Mouse (Mus musculus): ENCODE results near the gene Ddx19a. TPM values are rescaled to one million over a fixed set of nuclear protein-coding genes. Genes with fewer than 3 reads are reported as not detected.
"Not testable (repeated sequence)": the region's sequence is repeated elsewhere in the genome, so short reads cannot be mapped to it uniquely, and the experiment has no call there.

The Ddx19a gene
- polyA plus RNA-seq, 1 experiment: 23.8 TPM

GRCm38 (mm10) chr8:110938882-110939589 is 58.6 kb downstream of the Ddx19a start:
- TF ChIP-seq CTCF (IDR thresholded peaks at IDR 0.05; ENCODE audit: extremely low read depth, insufficient read depth, low read length): no peak
- peak overlapping the region; percentile 9; the same call in 1 of the 2 replicates for H3K27ac ChIP-seq (ENCODE audit: insufficient read depth, low read length)
- peaks cover 9% of the 10 kb centered on the region for H3K4me1 ChIP-seq (ENCODE audit: control insufficient read depth, insufficient read depth, low read length)
- no peak overlapping the region for H3K4me3 ChIP-seq (ENCODE audit: insufficient read depth, low read length)

GRCm38 (mm10) chr8:110936217-110936616 is 61.4 kb downstream of the Ddx19a start:
- Histone ChIP-seq H3K27ac (ENCODE audit: insufficient read depth, low read length) (no peak overlapping the region), H3K4me3 (ENCODE audit: insufficient read depth, low read length) (no peak overlapping the region), H3K4me1 (ENCODE audit: control insufficient read depth, insufficient read depth, low read length) (peaks cover 8% of the 10 kb centered on the region)
- no peak for TF ChIP-seq CTCF (IDR thresholded peaks at IDR 0.05; ENCODE audit: extremely low read depth, insufficient read depth, low read length)
- no peak for TF ChIP-seq POLR2A (IDR thresholded peaks at IDR 0.05; ENCODE audit: extremely low read depth, insufficient read depth, low read length)

- TF ChIP-seq CTCF (IDR thresholded peaks at IDR 0.05; ENCODE audit: extremely low read depth, insufficient read depth, low read length): no peak
- no peak for TF ChIP-seq POLR2A (IDR thresholded peaks at IDR 0.05; ENCODE audit: extremely low read depth, insufficient read depth, low read length)
- Histone ChIP-seq H3K4me1 (ENCODE audit: control insufficient read depth, insufficient read depth, low read length) (peaks cover 5% of the 10 kb centered on the region), H3K27ac (ENCODE audit: insufficient read depth, low read length) (no peak overlapping the region), H3K4me3 (ENCODE audit: insufficient read depth, low read length) (no peak overlapping the region)
Measured at GRCm38 (mm10) chr8:110933272-110933671, 64.3 kb downstream of the Ddx19a start.

- TF ChIP-seq CTCF (IDR thresholded peaks at IDR 0.05; ENCODE audit: extremely low read depth, insufficient read depth, low read length): no peak
- TF ChIP-seq POLR2A (IDR thresholded peaks at IDR 0.05; ENCODE audit: extremely low read depth, insufficient read depth, low read length): no peak
- Histone ChIP-seq H3K27ac (ENCODE audit: insufficient read depth, low read length) (no peak overlapping the region), H3K4me3 (ENCODE audit: insufficient read depth, low read length) (no peak overlapping the region), H3K4me1 (ENCODE audit: control insufficient read depth, insufficient read depth, low read length) (peaks cover 4% of the 10 kb centered on the region)
Measured at GRCm38 (mm10) chr8:110932444-110932843, 65.2 kb downstream of the Ddx19a start.

- no peak overlapping the region for H3K4me3 ChIP-seq (ENCODE audit: insufficient read depth, low read length)
- H3K27ac ChIP-seq (ENCODE audit: insufficient read depth, low read length): no peak overlapping the region
- peaks cover 4% of the 10 kb centered on the region for H3K4me1 ChIP-seq (ENCODE audit: control insufficient read depth, insufficient read depth, low read length)
- no peak for TF ChIP-seq CTCF (IDR thresholded peaks at IDR 0.05; ENCODE audit: extremely low read depth, insufficient read depth, low read length)
- TF ChIP-seq POLR2A (IDR thresholded peaks at IDR 0.05; ENCODE audit: extremely low read depth, insufficient read depth, low read length): no peak
Measured at GRCm38 (mm10) chr8:110931176-110931939, 66.2 kb downstream of the Ddx19a start.

- not testable (repeated sequence) for H3K27ac ChIP-seq (ENCODE audit: insufficient read depth, low read length); H3K4me1 ChIP-seq (ENCODE audit: control insufficient read depth, insufficient read depth, low read length); H3K4me3 ChIP-seq (ENCODE audit: insufficient read depth, low read length)
Measured at GRCm38 (mm10) chr8:110929672-110930071, 67.9 kb downstream of the Ddx19a start.

GRCm38 (mm10) chr8:110929066-110929465 is 68.5 kb downstream of the Ddx19a start:
- peaks cover 4% of the 10 kb centered on the region for H3K4me1 ChIP-seq (ENCODE audit: control insufficient read depth, insufficient read depth, low read length)
- TF ChIP-seq POLR2A (IDR thresholded peaks at IDR 0.05; ENCODE audit: extremely low read depth, insufficient read depth, low read length) (no peak), CTCF (IDR thresholded peaks at IDR 0.05; ENCODE audit: extremely low read depth, insufficient read depth, low read length) (no peak)
- H3K27ac ChIP-seq (ENCODE audit: insufficient read depth, low read length): no peak overlapping the region
- no peak overlapping the region for H3K4me3 ChIP-seq (ENCODE audit: insufficient read depth, low read length)

GRCm38 (mm10) chr8:110928435-110928834 is 69.2 kb downstream of the Ddx19a start:
- Histone ChIP-seq H3K27ac (ENCODE audit: insufficient read depth, low read length) (no peak overlapping the region), H3K4me1 (ENCODE audit: control insufficient read depth, insufficient read depth, low read length) (peaks cover 4% of the 10 kb centered on the region), H3K4me3 (ENCODE audit: insufficient read depth, low read length) (no peak overlapping the region)
- TF ChIP-seq POLR2A (IDR thresholded peaks at IDR 0.05; ENCODE audit: extremely low read depth, insufficient read depth, low read length): no peak
- no peak for TF ChIP-seq CTCF (IDR thresholded peaks at IDR 0.05; ENCODE audit: extremely low read depth, insufficient read depth, low read length)

- Histone ChIP-seq H3K27ac (ENCODE audit: insufficient read depth, low read length) (no peak overlapping the region), H3K4me1 (ENCODE audit: control insufficient read depth, insufficient read depth, low read length) (peaks cover 4% of the 10 kb centered on the region), H3K4me3 (ENCODE audit: insufficient read depth, low read length) (no peak overlapping the region)
- TF ChIP-seq POLR2A (IDR thresholded peaks at IDR 0.05; ENCODE audit: extremely low read depth, insufficient read depth, low read length) (no peak), CTCF (IDR thresholded peaks at IDR 0.05; ENCODE audit: extremely low read depth, insufficient read depth, low read length) (no peak)
Measured at GRCm38 (mm10) chr8:110926690-110927089, 70.9 kb downstream of the Ddx19a start.

GRCm38 (mm10) chr8:110925691-110926140 is 71.9 kb downstream of the Ddx19a start:
- Histone ChIP-seq H3K27ac (ENCODE audit: insufficient read depth, low read length) (no peak overlapping the region), H3K4me1 (ENCODE audit: control insufficient read depth, insufficient read depth, low read length) (peaks cover 2% of the 10 kb centered on the region), H3K4me3 (ENCODE audit: insufficient read depth, low read length) (no peak overlapping the region)
- TF ChIP-seq POLR2A (IDR thresholded peaks at IDR 0.05; ENCODE audit: extremely low read depth, insufficient read depth, low read length): no peak
- TF ChIP-seq CTCF (IDR thresholded peaks at IDR 0.05; ENCODE audit: extremely low read depth, insufficient read depth, low read length): no peak

Other genes with a start within 250 kb of the Ddx19a start
- gene Il34, start 191.9 kb downstream of the Ddx19a start, polyA plus RNA-seq (2012; rRNA removed): 103 and 108 TPM in 2 replicates
- gene Cog4, start 151.2 kb downstream of the Ddx19a start, polyA plus RNA-seq (2012; rRNA removed): 41.8 and 42.9 TPM in 2 replicates
- 36.8 and 37.4 TPM in 2 replicates for gene Sf3b3, start 151.0 kb downstream of the Ddx19a start, polyA plus RNA-seq (2012; rRNA removed)
- gene Fuk, start 95.3 kb downstream of the Ddx19a start, polyA plus RNA-seq (2012; rRNA removed): 18.0 and 18.2 TPM in 2 replicates
- gene St3gal2, start 77.9 kb downstream of the Ddx19a start, polyA plus RNA-seq (2012; rRNA removed): 57.8 and 64.8 TPM in 2 replicates
- 13.0 and 13.4 TPM in 2 replicates for gene Ddx19b, start 34.0 kb upstream of the Ddx19a start, polyA plus RNA-seq (2012; rRNA removed)
- 70.9 and 71.7 TPM in 2 replicates for gene Aars, start 35.3 kb upstream of the Ddx19a start, polyA plus RNA-seq (2012; rRNA removed)
- not detected in 2 replicates for gene Exosc6, start 58.5 kb upstream of the Ddx19a start, polyA plus RNA-seq (2012; rRNA removed)
- 6.0 and 7.5 TPM in 2 replicates for gene Clec18a, start 94.6 kb upstream of the Ddx19a start, polyA plus RNA-seq (2012; rRNA removed)
- gene Pdpr, start 96.8 kb upstream of the Ddx19a start, polyA plus RNA-seq (2012; rRNA removed): 14.7 and 15.8 TPM in 2 replicates